In genomic region chr8:98860416-98860815, GRCm38 (mm10) we compare ENCODE assay signal across 24 mouse cellular contexts.
DNase-seq lines count a peak whose midpoint lies in the region; ATAC-seq lines count a peak whose summit lies in the region.
"Had no signal": no experiment of that assay in that cellular context is flagged by ENCODE, and none has a peak within 500 bp of the region (broad histone marks: within the 10 kb centered on the region; RNA-seq: fewer than 3 reads in every experiment).

No protein-coding gene starts in this region.

- H3K4me2 ChIP-seq in hindbrain, embryonic 11.5 days (replicated peaks; ENCODE audit: low read depth, low read length) = no peak overlapping the region
- no peak overlapping the region for H3K4me2 ChIP-seq in midbrain, embryonic 16.5 days (ENCODE audit: low read length)
- H3K4me2 ChIP-seq: embryonic facial prominence, embryonic 15.5 days; heart, embryonic 11.5 days; heart, embryonic 15.5 days; hindbrain, embryonic 15.5 days; kidney, embryonic 15.5 days had no signal

- no peaks in the 10 kb centered on the region for H3K9me3 ChIP-seq in hindbrain, embryonic 11.5 days (ENCODE audit: control insufficient read depth, low read length)
- H3K9me3 ChIP-seq in hindbrain, embryonic 10.5 days = no peaks in the 10 kb centered on the region
- H3K9me3 ChIP-seq in limb, embryonic 10.5 days (replicated peaks) = no peaks in the 10 kb centered on the region
- no peaks in the 10 kb centered on the region for H3K9me3 ChIP-seq in midbrain, embryonic 16.5 days (replicated peaks; ENCODE audit: control insufficient read depth, low read length, poor library complexity, severe bottlenecking)
- H3K9me3 ChIP-seq: embryonic facial prominence, embryonic 15.5 days; forebrain, embryonic 10.5 days; heart, embryonic 15.5 days; hindbrain, embryonic 15.5 days; kidney, embryonic 15.5 days had no signal

- H3K9ac ChIP-seq in hindbrain, embryonic 11.5 days (ENCODE audit: low read depth, low read length) = no peak overlapping the region
- no peak overlapping the region for H3K9ac ChIP-seq in midbrain, embryonic 16.5 days (ENCODE audit: low read depth, low read length)
- H3K9ac ChIP-seq: embryonic facial prominence, embryonic 15.5 days; heart, embryonic 15.5 days; hindbrain, embryonic 15.5 days; kidney, embryonic 15.5 days had no signal

- H3K36me3 ChIP-seq in hindbrain, embryonic 11.5 days (ENCODE audit: control insufficient read depth, insufficient read depth, low read length) = no peaks in the 10 kb centered on the region
- H3K36me3 ChIP-seq in hindbrain, embryonic 10.5 days = no peaks in the 10 kb centered on the region
- no peaks in the 10 kb centered on the region for H3K36me3 ChIP-seq in limb, embryonic 10.5 days
- H3K36me3 ChIP-seq in midbrain, embryonic 16.5 days (ENCODE audit: control insufficient read depth, insufficient read depth, low read length) = no peaks in the 10 kb centered on the region
- H3K36me3 ChIP-seq: embryonic facial prominence, embryonic 15.5 days; forebrain, embryonic 10.5 days; G1E; heart, embryonic 15.5 days; hindbrain, embryonic 15.5 days; kidney, embryonic 15.5 days had no signal

- H3K27ac ChIP-seq in hindbrain, embryonic 11.5 days (ENCODE audit: low read depth, low read length) = no peak overlapping the region
- H3K27ac ChIP-seq in hindbrain, embryonic 10.5 days = no peak overlapping the region
- no peak overlapping the region for H3K27ac ChIP-seq in limb, embryonic 10.5 days
- H3K27ac ChIP-seq in midbrain, embryonic 16.5 days (ENCODE audit: low read length) = no peak overlapping the region
- H3K27ac ChIP-seq: embryonic facial prominence, embryonic 15.5 days; forebrain, embryonic 10.5 days; heart, embryonic 15.5 days; hindbrain, embryonic 15.5 days; kidney, embryonic 15.5 days had no signal

- WGBS in hindbrain, embryonic 11.5 days = 78% methylated on average over 5 of the region's 5 CpGs
- 81% methylated on average over 5 of the region's 5 CpGs for WGBS in hindbrain, embryonic 10.5 days
- WGBS in limb, embryonic 10.5 days = 50% methylated on average over 5 of the region's 5 CpGs
- 90% methylated on average over 5 of the region's 5 CpGs for WGBS in midbrain, embryonic 16.5 days

- H3K27me3 ChIP-seq in hindbrain, embryonic 11.5 days (ENCODE audit: control insufficient read depth, insufficient read depth, low read length) = no peaks in the 10 kb centered on the region
- H3K27me3 ChIP-seq in hindbrain, embryonic 10.5 days (ENCODE audit: insufficient read depth, poor library complexity, severe bottlenecking) = no peaks in the 10 kb centered on the region
- H3K27me3 ChIP-seq in limb, embryonic 10.5 days (ENCODE audit: low read depth, poor library complexity, severe bottlenecking) = no peaks in the 10 kb centered on the region
- H3K27me3 ChIP-seq in midbrain, embryonic 16.5 days (ENCODE audit: control insufficient read depth, insufficient read depth, low read depth, low read length) = no peaks in the 10 kb centered on the region
- H3K27me3 ChIP-seq: embryonic facial prominence, embryonic 15.5 days; heart, embryonic 15.5 days; hindbrain, embryonic 15.5 days; kidney, embryonic 15.5 days had no signal

- no peak overlapping the region for H3K4me3 ChIP-seq in hindbrain, embryonic 11.5 days (ENCODE audit: low read depth, low read length)
- H3K4me3 ChIP-seq in hindbrain, embryonic 10.5 days = no peak overlapping the region
- no peak overlapping the region for H3K4me3 ChIP-seq in limb, embryonic 10.5 days
- no peak overlapping the region for H3K4me3 ChIP-seq in midbrain, embryonic 16.5 days (ENCODE audit: low read depth, low read length)
- H3K4me3 ChIP-seq: embryonic facial prominence, embryonic 15.5 days; erythroblast, embryonic 14.5 days; forebrain, embryonic 10.5 days; heart, embryonic 15.5 days; hindbrain, embryonic 15.5 days; kidney, embryonic 15.5 days had no signal

- peak; percentile 11 for DNase-seq in cerebellum, adult 8-10 months
- DNase-seq in hindbrain, embryonic 11.5 days (ENCODE audit: low spot score) = no peak
- DNase-seq in hindbrain, embryonic 10.5 days (ENCODE audit: low spot score) = no peak
- DNase-seq in embryo, embryonic 11 days = peak; percentile 44
- peak; percentile 45 for DNase-seq in limb, embryonic 10.5 days (ENCODE audit: low spot score)
- DNase-seq in ovary, postnatal 10 days (ENCODE audit: low spot score) = no peak
- DNase-seq: adrenal gland, adult 8-10 months; adrenal gland, postnatal 36 days; gastrocnemius, postnatal 10 days; heart, adult 18-20 months; heart, postnatal 14 days; kidney, adult 2 months had no signal

- no peaks in the 10 kb centered on the region for H3K4me1 ChIP-seq in hindbrain, embryonic 11.5 days (replicated peaks; ENCODE audit: control insufficient read depth, insufficient read depth, low read length)
- H3K4me1 ChIP-seq in hindbrain, embryonic 10.5 days (replicated peaks) = no peaks in the 10 kb centered on the region
- peaks cover 5% of the 10 kb centered on the region for H3K4me1 ChIP-seq in limb, embryonic 10.5 days
- H3K4me1 ChIP-seq in midbrain, embryonic 16.5 days (ENCODE audit: control insufficient read depth, insufficient read depth, low read length) = no peaks in the 10 kb centered on the region
- H3K4me1 ChIP-seq: embryonic facial prominence, embryonic 15.5 days; forebrain, embryonic 10.5 days; heart, embryonic 15.5 days; hindbrain, embryonic 15.5 days; kidney, embryonic 15.5 days had no signal

- ATAC-seq in cerebellum, adult (ENCODE audit: insufficient number of reproducible peaks, low FRiP score, low TSS enrichment) = no peak
- 0 out of 2 replicates have a peak, but pooled peaks have one; percentile 38 for ATAC-seq in hindbrain, embryonic 11.5 days (ENCODE audit: low FRiP score)
- no peak for ATAC-seq in midbrain, embryonic 16.5 days
- ATAC-seq: forebrain, embryonic 14.5 days; intestine, embryonic 16.5 days had no signal

Comparison
In these comparisons a context has a peak if more than half of its experiments do, and no peak if none do; other contexts are left out.
1. DNase-seq: peak in cerebellum, adult 8-10 months (single experiment), embryo, embryonic 11 days (single experiment) and limb, embryonic 10.5 days (single experiment); none in hindbrain, embryonic 11.5 days (single experiment), hindbrain, embryonic 10.5 days (single experiment) and ovary, postnatal 10 days (single experiment).